Mouse (Mus musculus) stomach, postnatal 0 days (tissue): Measurements from ENCODE around the gene Erc2.

Experiments used
- CTCF ChIP-seq: IDR thresholded peaks from 2 replicates; pipeline ENCODE4 v1.5.1; 2016; ENCODE audit warnings: antibody characterized with exemption, low read depth, mild to moderate bottlenecking, moderate library complexity
- EP300 ChIP-seq: optimal IDR thresholded peaks from 2 replicates; pipeline ENCODE3; 2016; ENCODE audit warnings: antibody characterized with exemption

GRCm38 (mm10) chr14:27775367-27775766 is 153.1 kb downstream of the Erc2 start:
- TF ChIP-seq CTCF: no peak
- TF ChIP-seq EP300: no peak
